Mouse (Mus musculus): ENCODE results near the gene Srsf2.

GRCm38 (mm10) chr11:116823255-116823654, 29.6 kb downstream of the Srsf2 start:
- no peak for TF ChIP-seq CTCF (IDR thresholded peaks at IDR 0.05; ENCODE audit: insufficient read depth, low read length)
- TF ChIP-seq POLR2A (IDR thresholded peaks at IDR 0.05; ENCODE audit: borderline replicate concordance, extremely low read depth, low read depth, low read length): no peak

Data from lung, adult 2 months (tissue).